Mouse (Mus musculus): Measurements from ENCODE around the gene Srsf11.

The Srsf11 gene

GRCm38 (mm10) chr3:157979619-157980018 lies 56.8 kb downstream of the Srsf11 start:
- no peak for DNase-seq (ENCODE audit: low spot score in 2 of 2)

- no peak for DNase-seq (ENCODE audit: low spot score in 2 of 2)
Measured at GRCm38 (mm10) chr3:157973236-157973635, 63.2 kb downstream of the Srsf11 start.

DNA sequence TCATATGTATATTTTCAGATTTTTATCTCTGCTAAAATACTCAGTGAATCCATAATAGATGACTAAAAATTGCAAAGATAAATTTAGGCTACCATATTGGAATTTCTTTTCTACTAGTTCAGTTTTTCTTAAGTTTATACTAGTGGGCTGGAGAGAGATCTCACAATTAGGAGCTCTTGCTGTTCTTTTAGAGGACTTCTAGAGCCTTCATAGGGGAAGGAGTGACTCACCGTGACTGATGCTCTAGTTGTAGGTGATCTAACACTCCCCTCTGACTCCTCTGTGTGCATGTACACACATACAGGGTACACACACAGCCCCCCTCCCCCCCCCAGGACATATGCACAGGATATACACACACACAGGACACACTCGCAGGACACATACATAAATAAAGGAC lies 65.3 kb downstream of the Srsf11 start:
- no peak for DNase-seq (ENCODE audit: low spot score in 2 of 2)

All from spleen, postnatal 10 days (tissue).